Mouse (Mus musculus): ENCODE measurements around the gene Tcp11.

DNA sequence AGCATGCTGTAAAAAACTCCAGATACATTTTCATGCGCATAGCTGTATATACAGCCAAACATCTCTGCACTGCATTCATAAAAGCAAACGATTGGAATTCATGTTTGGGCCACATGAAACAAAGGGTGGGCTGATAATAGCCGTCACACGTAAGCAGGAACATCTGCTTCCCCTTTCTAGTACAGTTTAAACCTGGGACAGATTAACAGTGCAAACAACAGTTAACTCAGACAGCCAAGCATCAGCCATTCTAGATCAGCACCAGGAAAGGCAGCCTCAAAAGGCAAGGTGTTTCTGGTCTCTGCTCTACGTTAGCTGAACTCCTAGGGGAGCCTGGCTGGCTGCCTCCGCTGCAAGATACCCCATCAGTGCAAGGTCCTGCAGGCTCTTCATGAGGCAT lies 17.3 kb downstream of the Tcp11 start:
- no peak for TF ChIP-seq CTCF (IDR thresholded peaks at IDR 0.05; ENCODE audit: low read depth, low read length)
- TF ChIP-seq EP300 (IDR thresholded peaks at IDR 0.05; ENCODE audit: insufficient read depth, low read depth, low read length), result no peak
- no peak for TF ChIP-seq POLR2A (IDR thresholded peaks at IDR 0.05; ENCODE audit: insufficient read depth, low read length)

All from ES-Bruce4 (cell line).